Mouse (Mus musculus): ENCODE data around the gene Dus1l.
"Not testable (repeated sequence)": the region's sequence is repeated elsewhere in the genome, so short reads cannot be mapped to it uniquely, and the experiment has no call there.

Dus1l gene

GRCm38 (mm10) chr11:120819556-120819955 lies 23.4 kb upstream of the Dus1l start:
- DNase-seq (ENCODE audit: low spot score in 2 of 2) = no peak

DNA sequence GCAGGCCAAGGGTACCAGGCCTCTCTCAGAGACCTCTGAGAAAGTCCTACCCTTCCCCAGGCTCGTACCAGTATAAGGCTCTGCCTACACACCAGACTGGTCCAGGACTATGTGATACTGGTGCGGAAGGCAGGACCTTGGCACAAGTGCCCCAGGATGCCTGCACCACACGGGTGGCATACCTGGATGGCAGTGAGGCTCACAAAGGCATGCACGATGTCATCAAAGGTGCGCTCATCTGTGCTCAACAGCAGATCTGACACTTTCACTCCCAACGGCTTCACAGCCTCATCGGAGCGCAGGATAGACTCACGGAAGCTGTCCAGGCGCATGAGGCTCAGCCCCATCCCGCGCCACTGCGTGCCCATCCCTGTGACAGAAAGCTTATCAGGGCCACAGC lies 22.0 kb upstream of the Dus1l start:
- DNase-seq (ENCODE audit: low spot score in 2 of 2) = no peak

DNA sequence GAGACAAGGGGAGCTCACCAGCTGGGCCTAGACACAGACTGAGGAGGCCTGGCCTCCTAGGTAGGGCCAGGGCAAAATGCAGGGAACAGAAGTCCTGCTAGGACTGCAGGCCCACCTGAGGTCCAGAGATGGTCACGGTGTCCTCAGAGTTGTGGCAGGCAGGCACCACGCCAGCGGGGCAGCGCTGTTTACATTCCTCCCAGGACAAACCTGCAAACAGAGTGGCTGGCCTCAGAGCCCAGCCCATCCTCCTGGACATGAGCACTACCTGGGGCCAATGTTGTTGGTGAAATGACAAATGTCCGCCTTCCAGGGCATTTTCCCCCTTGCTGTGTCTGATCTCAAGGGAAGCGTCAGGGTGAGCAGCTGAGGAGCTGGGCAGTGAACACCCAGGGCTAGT lies 21.2 kb upstream of the Dus1l start:
- DNase-seq (ENCODE audit: low spot score in 2 of 2) = no peak

GRCm38 (mm10) chr11:120812068-120812467 lies 15.9 kb upstream of the Dus1l start:
- no peak for DNase-seq (ENCODE audit: low spot score in 2 of 2)

DNA sequence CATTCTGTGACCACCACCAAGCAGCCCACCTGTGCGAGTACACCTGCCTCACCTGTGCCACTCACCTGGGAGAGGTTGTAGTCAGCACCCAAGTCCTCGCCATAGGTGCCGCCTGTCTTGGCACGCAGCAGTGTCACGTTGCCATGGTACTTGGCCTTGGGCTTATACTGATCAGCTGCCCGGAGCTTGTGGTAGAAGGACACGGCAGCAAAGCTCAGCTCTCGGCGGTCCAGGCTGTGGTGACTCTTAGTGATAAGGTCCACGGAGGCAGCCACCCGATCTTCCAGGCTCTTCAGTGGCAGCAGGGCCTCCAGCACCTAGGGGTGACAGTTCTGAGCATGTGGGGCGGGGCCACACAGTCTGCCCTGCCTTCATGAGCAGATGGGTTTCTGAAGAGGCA lies 11.8 kb upstream of the Dus1l start:
- DNase-seq (ENCODE audit: low spot score in 2 of 2) = no peak

- no peak for DNase-seq (ENCODE audit: low spot score in 2 of 2)
Measured at GRCm38 (mm10) chr11:120805375-120806298, 9.4 kb upstream of the Dus1l start.

- DNase-seq (ENCODE audit: low spot score in 2 of 2) = no peak
Measured at GRCm38 (mm10) chr11:120804769-120805168, 8.6 kb upstream of the Dus1l start.

- no peak for DNase-seq (ENCODE audit: low spot score in 2 of 2)
Measured at GRCm38 (mm10) chr11:120804274-120804673, 8.1 kb upstream of the Dus1l start.

GRCm38 (mm10) chr11:120800061-120800904 lies 4.1 kb upstream of the Dus1l start:
- DNase-seq (ENCODE audit: low spot score in 2 of 2) = peak; percentile 88 to 92

- DNase-seq (ENCODE audit: low spot score in 2 of 2) = no peak
Measured at GRCm38 (mm10) chr11:120799316-120799890, 3.2 kb upstream of the Dus1l start.

DNA sequence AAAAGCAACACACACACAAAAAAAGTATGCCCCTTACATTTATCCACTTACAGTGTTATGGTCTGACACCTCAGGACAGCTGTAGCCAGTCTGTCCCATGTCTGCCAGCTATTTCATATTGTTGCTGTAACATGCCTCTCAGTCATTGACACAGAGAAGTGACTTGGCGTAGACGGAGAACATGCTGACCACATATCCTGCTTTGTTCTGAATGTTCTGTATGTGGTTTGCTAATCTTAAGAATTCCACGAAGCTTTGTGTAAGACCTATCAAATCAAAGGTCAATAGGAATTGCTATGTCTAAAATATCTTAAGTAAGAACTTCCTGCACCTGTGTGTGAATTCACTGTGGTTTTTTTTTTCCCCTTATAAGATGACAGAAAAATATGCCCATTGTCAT lies 2.0 kb upstream of the Dus1l start:
- no peak for DNase-seq (ENCODE audit: low spot score in 2 of 2)

- no peak for DNase-seq (ENCODE audit: low spot score in 2 of 2)
Measured at GRCm38 (mm10) chr11:120796614-120796946, 377 bp upstream of the Dus1l start.

GRCm38 (mm10) chr11:120792652-120793051 lies 3.6 kb downstream of the Dus1l start:
- no peak for DNase-seq (ENCODE audit: low spot score in 2 of 2)

DNA sequence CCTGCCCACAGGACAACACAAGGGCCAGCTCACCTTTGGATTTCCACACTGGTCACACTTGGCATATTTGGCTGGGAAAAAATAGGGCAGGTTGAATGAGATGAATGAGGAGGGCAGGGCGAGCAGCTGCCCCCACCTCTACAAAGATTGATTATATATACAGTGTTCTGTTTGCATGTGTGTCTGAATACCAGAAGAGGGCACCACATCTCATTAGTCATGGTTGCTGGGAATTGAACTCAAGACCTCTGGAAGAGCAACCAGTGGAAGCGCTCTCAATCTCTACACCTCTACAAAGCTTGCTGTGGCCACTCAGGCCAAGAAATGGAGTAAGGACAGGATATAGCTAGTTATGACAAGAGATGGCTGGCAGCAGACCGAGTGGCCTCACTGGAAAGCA lies 6.4 kb downstream of the Dus1l start:
- DNase-seq (ENCODE audit: low spot score in 2 of 2) = no peak

GRCm38 (mm10) chr11:120789355-120789754 lies 6.8 kb downstream of the Dus1l start:
- DNase-seq (ENCODE audit: low spot score in 2 of 2) = no peak

GRCm38 (mm10) chr11:120788460-120788859 lies 7.7 kb downstream of the Dus1l start:
- DNase-seq (ENCODE audit: low spot score in 2 of 2) = not testable (repeated sequence)

DNA sequence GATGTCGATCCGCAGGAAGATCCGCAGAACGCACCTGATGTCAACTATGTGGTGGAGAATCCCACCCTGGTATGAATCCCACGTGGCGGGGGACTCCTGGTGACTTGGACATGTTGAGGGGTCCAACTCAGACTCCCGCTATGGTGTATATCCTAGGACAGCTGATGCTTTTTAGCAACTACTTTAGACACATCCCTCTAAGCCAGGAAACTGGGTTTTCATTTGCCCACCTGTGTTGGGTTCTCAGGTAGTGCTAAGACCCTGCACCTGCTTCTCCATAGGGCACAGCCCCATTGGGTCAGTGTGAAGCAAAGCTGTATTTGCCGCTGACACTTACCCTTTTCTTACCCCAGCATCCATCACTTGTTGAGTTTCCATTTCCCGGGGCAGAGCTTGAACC lies 11.1 kb downstream of the Dus1l start:
- DNase-seq (ENCODE audit: low spot score in 2 of 2) = no peak

DNA sequence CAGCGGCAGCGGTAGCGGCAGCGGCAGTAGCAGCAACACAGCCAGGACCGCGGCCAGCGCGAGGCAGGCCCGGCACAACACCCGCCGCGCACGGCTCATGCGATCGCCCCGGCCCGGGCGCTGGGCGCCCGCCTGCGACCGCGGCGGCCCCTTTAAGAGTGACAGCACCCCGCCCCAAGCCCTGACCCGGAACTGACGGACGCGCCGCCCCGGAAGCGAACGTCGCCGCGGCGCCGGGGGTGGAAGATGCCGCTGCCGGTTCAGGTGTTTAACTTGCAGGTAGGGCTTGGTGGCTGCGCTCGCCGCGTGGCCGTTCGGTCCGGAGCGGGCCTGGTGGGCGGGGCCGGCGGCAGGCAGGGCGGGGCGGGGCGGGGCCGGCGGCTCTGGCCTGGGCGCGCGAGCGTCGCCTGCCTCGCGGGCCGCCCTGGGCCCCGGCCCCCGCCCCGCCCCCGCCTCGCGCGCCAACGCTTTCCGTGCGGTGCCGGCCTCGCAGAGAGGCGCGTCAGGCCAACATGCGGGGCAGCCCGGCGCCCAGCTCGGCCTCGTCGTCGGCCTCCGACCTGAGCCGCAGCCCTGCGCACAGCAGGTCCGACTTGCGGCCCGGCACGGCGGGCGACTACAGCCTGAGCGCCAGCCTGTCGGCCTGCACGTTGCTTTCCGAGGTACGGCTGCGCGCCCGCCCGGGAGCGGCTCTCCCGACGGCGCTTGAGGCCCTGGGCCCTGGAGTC lies 12.0 kb downstream of the Dus1l start, which contains the start of the genes Rfng and Gps1:
Gene Rfng, minus strand, starts transcription at position 144 of the 728 bp plus-strand sequence.
Gene Gps1, plus strand, starts transcription at position 209 of the 728 bp plus-strand sequence.
- peak; percentile 78 to 81 for DNase-seq (ENCODE audit: low spot score in 2 of 2)

DNA sequence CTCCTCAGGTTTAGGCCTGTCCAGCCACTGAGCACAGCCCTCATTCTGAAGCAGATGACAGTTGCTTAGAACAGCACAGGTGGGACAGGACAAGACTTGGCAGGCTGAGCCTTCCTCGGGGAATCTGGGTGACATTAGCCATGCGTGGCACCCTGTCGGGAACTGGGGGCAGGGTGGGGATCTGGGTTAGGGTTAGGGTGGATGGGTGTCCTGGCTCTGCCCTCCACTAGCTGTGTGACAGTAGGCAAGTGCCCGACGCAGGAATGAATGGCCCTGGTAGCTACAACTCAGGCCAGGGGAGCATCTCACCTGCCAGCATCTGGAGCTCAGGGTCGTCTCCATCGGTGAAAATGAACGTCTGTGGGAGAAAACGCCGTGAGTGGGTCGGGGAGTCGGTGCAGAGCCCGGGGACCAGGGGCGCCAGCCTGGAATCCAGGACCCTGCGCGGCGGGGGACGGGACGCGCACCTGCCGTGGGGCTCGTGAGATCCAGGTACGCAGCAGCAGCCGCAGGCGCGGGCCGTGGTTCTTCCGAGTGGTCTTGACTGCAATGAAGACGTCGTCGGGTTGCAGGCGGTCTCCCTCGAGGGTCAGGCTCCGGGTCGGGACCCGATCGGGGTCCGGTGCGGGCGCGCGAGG lies 12.7 kb downstream of the Dus1l start:
- DNase-seq (ENCODE audit: low spot score in 2 of 2) = no peak

GRCm38 (mm10) chr11:120781361-120781760 lies 14.8 kb downstream of the Dus1l start:
- not testable (repeated sequence) for DNase-seq (ENCODE audit: low spot score in 2 of 2)

- no peak for DNase-seq (ENCODE audit: low spot score in 2 of 2)
Measured at GRCm38 (mm10) chr11:120779876-120780275, 16.3 kb downstream of the Dus1l start.

All from heart, adult 9 months (tissue).